Mouse (Mus musculus) liver, postnatal 0 days (tissue): ENCODE measurements around the gene Il2rg.

ENCODE experiments used
- CTCF ChIP-seq: sonication (generic); IDR thresholded peaks from 2 replicates; pipeline ENCODE4 v1.5.1; 2016; ENCODE audit warnings: antibody characterized with exemption, low read depth
- EP300 ChIP-seq: IDR thresholded peaks from 2 replicates; pipeline ENCODE4 v1.6.1; 2016; ENCODE audit warnings: antibody characterized with exemption, low read depth, mild to moderate bottlenecking

DNA sequence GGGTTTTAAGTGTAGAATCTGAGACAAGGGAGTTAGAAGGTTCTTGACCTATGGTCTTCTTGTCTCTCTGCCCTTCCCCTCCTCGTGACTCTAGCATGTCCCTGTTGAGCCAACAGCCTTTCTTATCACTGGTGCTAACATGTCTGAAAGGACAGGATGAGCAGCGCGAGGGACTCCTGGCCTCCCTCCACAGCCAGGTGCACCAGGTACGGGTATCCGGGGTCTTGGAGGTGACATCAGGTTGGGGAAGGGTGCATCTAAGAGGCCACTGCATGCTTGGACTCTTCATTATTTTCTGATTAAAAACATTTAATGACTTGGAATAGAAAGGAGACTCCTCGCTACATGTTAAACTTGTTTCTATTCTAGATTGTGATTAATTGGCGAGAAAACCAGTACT, 21.0 kb upstream of the Il2rg start:
- TF ChIP-seq CTCF = no peak
- TF ChIP-seq EP300 = no peak
